Comparison of ENCODE assay signal across 8 mouse cellular contexts in the genomic region with DNA sequence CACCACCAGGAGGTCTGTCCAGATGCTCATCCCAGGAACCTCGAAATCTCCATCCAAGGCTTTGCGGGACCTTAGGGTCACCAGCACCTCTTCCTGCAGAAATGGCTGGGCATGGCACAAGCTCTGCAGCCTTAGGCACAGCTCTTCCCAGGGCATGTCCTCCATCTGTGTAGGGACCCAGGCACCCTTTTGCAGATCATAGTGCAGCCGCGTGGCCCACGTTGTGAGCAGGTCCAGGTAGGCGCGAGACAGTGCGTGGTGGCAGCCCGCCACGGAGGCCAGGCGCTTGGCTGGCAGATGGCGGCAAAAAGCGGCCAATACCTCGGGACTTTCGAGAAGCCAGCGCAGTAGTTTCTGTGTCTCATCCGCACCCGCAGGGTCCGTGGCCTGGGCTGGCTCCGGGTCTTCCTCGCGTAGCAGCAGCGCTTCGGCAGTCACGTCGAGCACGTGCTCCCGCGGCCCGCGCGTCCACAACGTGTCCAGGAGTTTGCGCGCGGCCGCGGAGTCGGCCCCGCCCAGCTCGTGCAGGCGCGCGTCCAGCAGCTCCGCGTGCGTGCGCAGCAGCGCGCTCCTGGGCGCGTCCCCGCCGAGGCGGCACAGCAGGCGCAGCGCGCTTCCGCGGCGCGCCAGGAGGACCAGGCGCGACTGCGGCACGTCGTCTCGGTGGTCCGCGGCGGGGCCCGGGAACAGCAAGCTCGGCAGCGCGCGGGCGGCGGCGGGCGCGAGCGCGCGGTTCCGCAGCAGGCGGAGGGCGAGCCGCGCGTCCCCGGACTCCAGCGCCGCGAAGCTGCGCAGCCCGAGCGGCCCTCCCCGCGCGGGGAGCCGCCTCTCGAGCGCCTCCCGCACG. TPM values are rescaled to one million over a fixed set of nuclear protein-coding genes. Genes with fewer than 3 reads are reported as not detected.
DNase-seq lines count a peak whose midpoint lies in the region; ATAC-seq and TF ChIP-seq lines count a peak whose summit lies in the region.

A gene (plus strand): TSS at position 766 of the 847 bp plus-strand sequence.

- peak within 1 kb of the TSS; percentile 71 for H3K4me2 ChIP-seq in forebrain, embryonic 14.5 days (ENCODE audit: low read length)
- peak within 1 kb of the TSS; percentile 94 for H3K4me2 ChIP-seq in liver, embryonic 16.5 days (ENCODE audit: low read depth, low read length)
- peak within 1 kb of the TSS; percentile 73 for H3K4me2 ChIP-seq in neural tube, embryonic 12.5 days (replicated peaks)
- H3K4me2 ChIP-seq in stomach, postnatal 0 days (replicated peaks; ENCODE audit: low read depth), result peak within 1 kb of the TSS; percentile 66

- H3K9ac ChIP-seq in ES-E14 (ENCODE audit: insufficient read depth, low read depth, low read length, poor library complexity, severe bottlenecking), result peak within 1 kb of the TSS; percentile 99
- H3K9ac ChIP-seq in forebrain, embryonic 14.5 days (ENCODE audit: low read length), result peak within 1 kb of the TSS; percentile 83
- H3K9ac ChIP-seq in liver, embryonic 16.5 days (ENCODE audit: low read depth, low read length), result peak within 1 kb of the TSS; percentile 84
- H3K9ac ChIP-seq in neural tube, embryonic 12.5 days, result peak within 1 kb of the TSS; percentile 82
- peak within 1 kb of the TSS; percentile 84 for H3K9ac ChIP-seq in stomach, postnatal 0 days (ENCODE audit: low read length)

- TF ChIP-seq CTCF in stomach, postnatal 0 days (IDR thresholded peaks at IDR 0.05; ENCODE audit: low read depth), result no peak

- peak within 1 kb of the TSS; percentile 99 for H3K27ac ChIP-seq in ES-E14 (ENCODE audit: insufficient read depth, low read depth, low read length, poor library complexity, severe bottlenecking)
- H3K27ac ChIP-seq in forebrain, embryonic 14.5 days (ENCODE audit: low read depth, low read length), result peak within 1 kb of the TSS; percentile 98
- H3K27ac ChIP-seq in liver, embryonic 16.5 days (ENCODE audit: low read length), result peak within 1 kb of the TSS; percentile 91
- H3K27ac ChIP-seq in neural tube, embryonic 12.5 days, result peak within 1 kb of the TSS; percentile 96
- H3K27ac ChIP-seq in stomach, postnatal 0 days (replicated peaks), result peak within 1 kb of the TSS; percentile 96

- H3K27me3 ChIP-seq in forebrain, embryonic 14.5 days (replicated peaks; ENCODE audit: control insufficient read depth, insufficient read depth, low read length), result no peaks in the 10 kb centered on the region
- no peaks in the 10 kb centered on the region for H3K27me3 ChIP-seq in liver, embryonic 16.5 days (ENCODE audit: control insufficient read depth, insufficient read depth, low read depth, low read length)
- H3K27me3 ChIP-seq in neural tube, embryonic 12.5 days (replicated peaks), result no peaks in the 10 kb centered on the region
- H3K27me3 ChIP-seq in stomach, postnatal 0 days (ENCODE audit: control insufficient read depth, insufficient read depth, low read length), result no peaks in the 10 kb centered on the region

- H3K4me3 ChIP-seq in ES-E14 (ENCODE audit: insufficient read depth in 1 of 2, low read depth in 1 of 2, low read length in 2 of 2, poor library complexity in 1 of 2, severe bottlenecking in 1 of 2), result peak within 1 kb of the TSS; percentile 88
- H3K4me3 ChIP-seq in forebrain, embryonic 14.5 days (ENCODE audit: low read depth, low read length), result peak within 1 kb of the TSS; percentile 70
- peak within 1 kb of the TSS; percentile 87 for H3K4me3 ChIP-seq in liver, embryonic 16.5 days (ENCODE audit: low read depth, low read length)
- peak within 1 kb of the TSS; percentile 71 for H3K4me3 ChIP-seq in neural tube, embryonic 12.5 days
- H3K4me3 ChIP-seq in stomach, postnatal 0 days (ENCODE audit: low read depth, low read length), result peak within 1 kb of the TSS; percentile 75

- no peaks in the 10 kb centered on the region for H3K9me3 ChIP-seq in ES-E14 (ENCODE audit: control insufficient read depth, insufficient read depth, low read depth, low read length)
- H3K9me3 ChIP-seq in forebrain, embryonic 14.5 days (replicated peaks; ENCODE audit: control insufficient read depth, low read length), result no peaks in the 10 kb centered on the region
- H3K9me3 ChIP-seq in liver, embryonic 16.5 days (replicated peaks; ENCODE audit: control insufficient read depth, low read length), result no peaks in the 10 kb centered on the region
- H3K9me3 ChIP-seq in neural tube, embryonic 12.5 days, result no peaks in the 10 kb centered on the region
- H3K9me3 ChIP-seq in stomach, postnatal 0 days (ENCODE audit: control insufficient read depth, low read length), result no peaks in the 10 kb centered on the region

- DNase-seq in ES-E14 (ENCODE audit: low read depth, low spot score), result peak; percentile 35
- DNase-seq in cerebellum, adult 11 months, result peak; percentile 86
- peak; percentile 92 for DNase-seq in forebrain, embryonic 14.5 days (ENCODE audit: low spot score)
- DNase-seq in heart, postnatal 10 days, result peak; percentile 92 to 93
- peak; percentile 28 for DNase-seq in large intestine, adult 2 months (ENCODE audit: low read depth, low spot score)
- peak; percentile 91 for DNase-seq in stomach, postnatal 0 days (ENCODE audit: low spot score)

- intact Hi-C loops in heart, postnatal 10 days (cut with DNase I), result loop anchor here (2.0 kb wide), 2 partner anchors 17 to 51 kb away; no protein-coding TSS in a partner anchor

- WGBS in forebrain, embryonic 14.5 days, result 9% methylated on average over 87 of the region's 105 CpGs
- WGBS in large intestine, adult 2 months, result 10% methylated on average over 105 of the region's 105 CpGs
- 7% methylated on average over 103 of the region's 105 CpGs for WGBS in liver, embryonic 16.5 days (ENCODE audit: insufficient replicate concordance)
- 8% methylated on average over 100 of the region's 105 CpGs for WGBS in neural tube, embryonic 12.5 days
- 8% methylated on average over 97 of the region's 105 CpGs for WGBS in stomach, postnatal 0 days

- peak; percentile 90 for ATAC-seq in forebrain, embryonic 14.5 days
- ATAC-seq in liver, embryonic 16.5 days (ENCODE audit: low read depth), result peak; percentile 84
- ATAC-seq in neural tube, embryonic 12.5 days (ENCODE audit: low FRiP score, low read depth), result peak; percentile 89
- ATAC-seq in stomach, postnatal 0 days (ENCODE audit: low FRiP score, low TSS enrichment), result peak; percentile 87

- 0 out of 4 replicates have a peak, but pooled peaks cover 0 to 3% of the 10 kb centered on the region in 2 experiments for H3K4me1 ChIP-seq in ES-E14 (ENCODE audit: control insufficient read depth in 2 of 2, insufficient read depth in 2 of 2, low read length in 2 of 2, poor library complexity in 1 of 2)
- H3K4me1 ChIP-seq in forebrain, embryonic 14.5 days (ENCODE audit: control insufficient read depth, insufficient read depth, low read length), result peaks cover 16% of the 10 kb centered on the region
- H3K4me1 ChIP-seq in liver, embryonic 16.5 days (ENCODE audit: control insufficient read depth, low read depth, low read length), result peaks cover 18% of the 10 kb centered on the region
- peaks cover 14% of the 10 kb centered on the region for H3K4me1 ChIP-seq in neural tube, embryonic 12.5 days
- H3K4me1 ChIP-seq in stomach, postnatal 0 days (replicated peaks; ENCODE audit: control insufficient read depth, insufficient read depth), result peaks cover 4% of the 10 kb centered on the region; the same call in 1 of the 2 replicates

- TF ChIP-seq EP300 in stomach, postnatal 0 days (optimal IDR thresholded peaks at IDR 0.05), result no peak

- in situ Hi-C loops in ES-E14 (cut with MboI; ENCODE audit: low sequenced_read_pairs in 2 of 2, unreplicated experiment in 2 of 2), result no loop called here

- H3K36me3 ChIP-seq in ES-E14 (ENCODE audit: control insufficient read depth, insufficient read depth, low read length, poor library complexity, severe bottlenecking), result no peaks in the 10 kb centered on the region
- H3K36me3 ChIP-seq in forebrain, embryonic 14.5 days (ENCODE audit: control insufficient read depth, insufficient read depth, low read length), result peaks cover 2% of the 10 kb centered on the region; the same call in 1 of the 2 replicates
- no peaks in the 10 kb centered on the region; the same call in 1 of the 2 replicates for H3K36me3 ChIP-seq in liver, embryonic 16.5 days (ENCODE audit: control insufficient read depth, insufficient read depth)
- H3K36me3 ChIP-seq in neural tube, embryonic 12.5 days, result no peaks in the 10 kb centered on the region
- no peaks in the 10 kb centered on the region for H3K36me3 ChIP-seq in stomach, postnatal 0 days (ENCODE audit: control insufficient read depth, insufficient read depth, low read length)

TF ChIP-seq in ES-E14, 5 proteins besides CTCF, POLR2A, EP300 and RAD21:
- TF ChIP-seq HCFC1 (IDR thresholded peaks at IDR 0.05; ENCODE audit: borderline replicate concordance, insufficient read depth, low read length) (no peak), ZC3H11A (IDR thresholded peaks at IDR 0.05; ENCODE audit: borderline replicate concordance, low read depth, low read length) (no peak), CHD2 (IDR thresholded peaks at IDR 0.05; ENCODE audit: low read depth, low read length) (no peak), ZNF384 (IDR thresholded peaks at IDR 0.05; ENCODE audit: low read depth, low read length) (no peak), MAFK (IDR thresholded peaks at IDR 0.05; ENCODE audit: insufficient read depth, low read depth, low read length) (no peak)

RNA-seq across cellular contexts. Expression of the gene that starts here (rescaled TPM):
- total RNA-seq in ES-E14 (2012; rRNA removed), result 4.1 and 5.0 TPM in 2 replicates
- polyA plus RNA-seq in forebrain, embryonic 14.5 days (2014; fragmentation: Nextera tagmentation; extraction: Ambion mirVana), result 14.9 and 17.2 TPM in 2 replicates
- total RNA-seq in heart, postnatal 10 days (2021), result 10 to 100 TPM; 11.7 to 15.3 TPM
- polyA plus RNA-seq in large intestine, adult 2 months (2012; rRNA removed), result 1.0 and 1.9 TPM in 2 replicates
- 3.1 TPM in 2 replicates for polyA plus RNA-seq in liver, embryonic 16.5 days (2015; fragmentation: Nextera tagmentation; extraction: Ambion mirVana)
- polyA plus RNA-seq in neural tube, embryonic 12.5 days (2016; fragmentation: Nextera tagmentation; extraction: Ambion mirVana), result 39.6 and 42.3 TPM in 2 replicates
- polyA plus RNA-seq in stomach, postnatal 0 days (2015; fragmentation: Nextera tagmentation; extraction: Ambion mirVana), result 5.0 and 5.2 TPM in 2 replicates

Comparison
In these comparisons a context has a peak if more than half of its experiments do, and no peak if none do; other contexts are left out.
1. Peak in every context shown above with its lines: DNase-seq, ATAC-seq, H3K4me3 ChIP-seq and H3K27ac ChIP-seq.
2. DNase-seq: peak in every context shown above with its lines; median percentile 92 in heart, postnatal 10 days; 92 in forebrain, embryonic 14.5 days; 91 in stomach, postnatal 0 days; 86 in cerebellum, adult 11 months; 35 in ES-E14; 28 in large intestine, adult 2 months.